Mouse (Mus musculus) cortical plate, adult 2 months (tissue): ENCODE measurements around the gene Abcb11.

Experiments used
- CTCF ChIP-seq: fragments of 200-500 bp; IDR thresholded peaks from 2 replicates; pipeline ENCODE4 v1.5.1; 2011; ENCODE audit warnings: mild to moderate bottlenecking, control low read depth, low read length; ENCODE audit not compliant: insufficient read depth; ENCODE audit errors: extremely low read depth
- POLR2A ChIP-seq: fragments of 200-500 bp; IDR thresholded peaks from 2 replicates; pipeline ENCODE4 v1.6.1; 2011; ENCODE audit warnings: mild to moderate bottlenecking, low read length, control low read depth; ENCODE audit not compliant: insufficient read depth; ENCODE audit errors: extremely low read depth

GRCm38 (mm10) chr2:69191059-69191458 lies 151.4 kb downstream of the Abcb11 start:
- TF ChIP-seq CTCF (no peak), POLR2A (no peak)
